Mouse (Mus musculus): Measurements from ENCODE around the gene Ube4a.

DNA sequence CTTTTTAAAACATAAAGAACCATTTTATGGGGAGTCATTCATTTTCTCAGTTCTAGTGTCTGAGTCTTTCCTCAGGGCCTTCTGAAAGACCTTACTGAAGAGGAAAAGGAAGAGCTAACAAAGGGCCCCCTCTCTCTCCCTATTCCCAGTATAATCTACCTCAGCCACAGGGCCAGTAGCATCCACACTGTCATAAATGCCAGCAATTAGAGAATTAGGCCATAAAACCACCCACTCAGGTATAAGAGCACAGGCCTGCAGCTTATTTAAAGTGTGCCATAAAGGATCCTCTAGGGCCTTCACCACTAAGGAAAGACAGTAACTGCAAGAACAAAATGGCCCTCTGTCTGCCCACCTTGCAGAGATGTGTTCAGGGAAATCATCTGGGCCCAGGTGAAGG lies 91.2 kb downstream of the Ube4a start:
- no peak for TF ChIP-seq POLR2A (IDR thresholded peaks at IDR 0.05; ENCODE audit: control insufficient read depth, low read depth, low read length)
- no peak for TF ChIP-seq CTCF (IDR thresholded peaks at IDR 0.05; ENCODE audit: control insufficient read depth, insufficient read depth, insufficient replicate concordance, low read depth, low read length)

Measured in testis, adult 2 months (tissue).